Mouse (Mus musculus): Measurements from ENCODE around the gene Tuba3b. TPM values are rescaled to one million over a fixed set of nuclear protein-coding genes. Genes with fewer than 3 reads are reported as not detected.

The Tuba3b gene
- not detected in 2 replicates for polyA plus RNA-seq (2015; fragmentation: Nextera tagmentation; extraction: Ambion mirVana)

GRCm38 (mm10) chr6:145615666-145616210 lies at the start of gene Tuba3b:
Gene Tuba3b, plus strand, starts transcription at chr6:145615757.

GRCm38 (mm10) chr6:145614219-145614618 lies 1.3 kb upstream of the Tuba3b start, which contains the start of gene Lmntd1:
Gene Lmntd1, minus strand, starts transcription at chr6:145614319.

Other genes with a start within 250 kb of the Tuba3b start
- 7.0 and 15.7 TPM in 2 replicates for gene Lmntd1, start 1.4 kb upstream of the Tuba3b start, polyA plus RNA-seq (2015; fragmentation: Nextera tagmentation; extraction: Ambion mirVana)
- gene Rassf8, start 131.0 kb downstream of the Tuba3b start, polyA plus RNA-seq (2015; fragmentation: Nextera tagmentation; extraction: Ambion mirVana): 10.2 and 13.8 TPM in 2 replicates
- 1.7 and 2.2 TPM in 2 replicates for gene Bhlhe41, start 249.8 kb downstream of the Tuba3b start, polyA plus RNA-seq (2015; fragmentation: Nextera tagmentation; extraction: Ambion mirVana)